Mouse (Mus musculus) effector memory CD4-positive, alpha-beta T cell, adult 7 months (primary cell): ENCODE results near the gene Tnnt2. TPM values are rescaled to one million over a fixed set of nuclear protein-coding genes. Genes with fewer than 3 reads are reported as not detected.

Experiments used
- polyA plus RNA-seq: library from polyadenylated mRNA; unstranded; fragments of 100-300 nt; shearing (Covaris generic); gene quantifications from one replicate; pipeline ENCODE4 v1.2.1, GENCODE M21; 2017

Gene Tnnt2
- 0.11 TPM for polyA plus RNA-seq

GRCm38 (mm10) chr1:135835716-135836483 lies at the start of gene Tnnt2:
TSS of gene Tnnt2 (plus strand) at chr1:135836354.

GRCm38 (mm10) chr1:135818481-135819086 lies 17.6 kb upstream of the Tnnt2 start, which contains the start of gene Lad1:
TSS of gene Lad1 (plus strand) at chr1:135818598.

Other genes with a start within 250 kb of the Tnnt2 start
- gene Nav1, start 229.1 kb upstream of the Tnnt2 start, polyA plus RNA-seq: 0.51 TPM
- gene Csrp1, start 116.3 kb upstream of the Tnnt2 start, polyA plus RNA-seq: 75.1 TPM
- 2.6 TPM for gene Phlda3, start 70.2 kb upstream of the Tnnt2 start, polyA plus RNA-seq
- gene Tnni1, start 56.9 kb upstream of the Tnnt2 start, polyA plus RNA-seq: 0.38 TPM
- gene Lad1, start 17.8 kb upstream of the Tnnt2 start, polyA plus RNA-seq: not detected
- gene Pkp1, start 82.9 kb downstream of the Tnnt2 start, polyA plus RNA-seq: not detected
- not detected for gene Igfn1, start 170.0 kb downstream of the Tnnt2 start, polyA plus RNA-seq
- gene Tmem9, start 171.8 kb downstream of the Tnnt2 start, polyA plus RNA-seq: 15.1 TPM
- gene Ascl5, start 214.4 kb downstream of the Tnnt2 start, polyA plus RNA-seq: not detected
- gene Cacna1s, start 216.4 kb downstream of the Tnnt2 start, polyA plus RNA-seq: not detected